In genomic region chr17:28417771-28418170, GRCm38 (mm10) we compare ENCODE assay signal across 34 mouse cellular contexts. TPM values are rescaled to one million over a fixed set of nuclear protein-coding genes. Genes with fewer than 3 reads are reported as not detected.
DNase-seq lines count a peak whose midpoint lies in the region; ATAC-seq and TF ChIP-seq lines count a peak whose summit lies in the region.
"Had no signal": no experiment of that assay in that cellular context is flagged by ENCODE, and none has a peak within 500 bp of the region (broad histone marks: within the 10 kb centered on the region; RNA-seq: fewer than 3 reads in every experiment).

No protein-coding gene starts in this region.

- intact Hi-C loops in gastrocnemius, adult 2 months (cut with DNase I): no loop called here
- intact Hi-C loops in gastrocnemius, postnatal 36 days (cut with DNase I): no loop called here

- H3K9ac ChIP-seq in forebrain, embryonic 11.5 days (ENCODE audit: low read length): no peak overlapping the region
- H3K9ac ChIP-seq: embryonic facial prominence, embryonic 13.5 days; forebrain, embryonic 13.5 days; heart, embryonic 13.5 days; hindbrain, embryonic 14.5 days had no signal

- WGBS in forebrain, embryonic 11.5 days: 89% methylated on average over 5 of the region's 5 CpGs

- no peak for TF ChIP-seq CTCF in gastrocnemius, adult 2 months (IDR thresholded peaks at IDR 0.05)
- no peak for TF ChIP-seq CTCF in E14TG2a.4 (conservative IDR thresholded peaks at IDR 0.05; ENCODE audit: low read length)

- H3K4me1 ChIP-seq in E14TG2a.4 (replicated peaks; ENCODE audit: low read depth, low read length): peaks cover 93% of the 10 kb centered on the region
- no peaks in the 10 kb centered on the region for H3K4me1 ChIP-seq in forebrain, embryonic 11.5 days (replicated peaks; ENCODE audit: control insufficient read depth, insufficient read depth, low read length)
- H3K4me1 ChIP-seq: forebrain, embryonic 13.5 days had no signal

- peak overlapping the region; percentile 31; the same call in 1 of the 2 replicates for H3K27ac ChIP-seq in gastrocnemius, adult 2 months
- H3K27ac ChIP-seq in forebrain, embryonic 11.5 days (ENCODE audit: low read depth, low read length): no peak overlapping the region
- H3K27ac ChIP-seq: embryonic facial prominence, embryonic 10.5 days; embryonic facial prominence, embryonic 13.5 days; forebrain, embryonic 13.5 days; heart, adult 2 months; heart, embryonic 10.5 days; heart, embryonic 13.5 days; hindbrain, embryonic 14.5 days; hindbrain, postnatal 0 days had no signal

- no peak for ATAC-seq in megakaryocyte progenitor cell, adult 5-6 weeks (replicated peaks; ENCODE audit: poor library complexity)
- no peak for ATAC-seq in forebrain, embryonic 11.5 days (replicated peaks; ENCODE audit: low FRiP score)
- ATAC-seq: forebrain, embryonic 13.5 days; forebrain, embryonic 16.5 days; hindbrain, postnatal 0 days; intestine, postnatal 0 days; Patski had no signal

- no peak overlapping the region for H3K4me3 ChIP-seq in gastrocnemius, adult 2 months
- peak overlapping the region; percentile 73 for H3K4me3 ChIP-seq in E14TG2a.4 (replicated peaks; ENCODE audit: low read length)
- no peak overlapping the region for H3K4me3 ChIP-seq in forebrain, embryonic 11.5 days (ENCODE audit: low read depth, low read length)
- H3K4me3 ChIP-seq: embryonic facial prominence, embryonic 10.5 days; embryonic facial prominence, embryonic 13.5 days; erythroblast, embryonic 14.5 days; forebrain, embryonic 13.5 days; heart, adult 2 months; heart, embryonic 10.5 days; heart, embryonic 13.5 days had no signal

- H3K9me3 ChIP-seq in E14TG2a.4 (ENCODE audit: low read length): no peaks in the 10 kb centered on the region
- no peaks in the 10 kb centered on the region for H3K9me3 ChIP-seq in forebrain, embryonic 11.5 days (ENCODE audit: control insufficient read depth, low read length)
- H3K9me3 ChIP-seq: embryonic facial prominence, embryonic 10.5 days; embryonic facial prominence, embryonic 13.5 days; forebrain, embryonic 13.5 days; G1E; heart, embryonic 10.5 days; heart, embryonic 13.5 days had no signal

- no peak for DNase-seq in gastrocnemius, adult 2 months
- DNase-seq in gastrocnemius, postnatal 36 days: no peak
- peak; percentile 27 for DNase-seq in T-cell, adult 2 months (ENCODE audit: low spot score)
- no peak for DNase-seq in heart, adult 18-20 months
- no peak for DNase-seq in forebrain, embryonic 11.5 days (ENCODE audit: low spot score)
- DNase-seq: adrenal gland, adult 2 months; adrenal gland, postnatal 14 days; B cell, adult 2 months; cerebellum, adult 11-12 months; cerebellum, adult 8-10 months; cerebellum, postnatal 10 days; cerebellum, postnatal 36 days; embryo, embryonic 11 days; gastrocnemius, postnatal 14 days; heart, adult 2 months; heart, postnatal 14 days; heart, postnatal 4 days had no signal

- H3K27me3 ChIP-seq in E14TG2a.4 (ENCODE audit: insufficient read depth, low read length): no peaks in the 10 kb centered on the region
- H3K27me3 ChIP-seq in forebrain, embryonic 11.5 days (ENCODE audit: control insufficient read depth, insufficient read depth, low read length): no peaks in the 10 kb centered on the region
- H3K27me3 ChIP-seq: CH12.LX; embryonic facial prominence, embryonic 13.5 days; forebrain, embryonic 13.5 days; heart, embryonic 13.5 days; Patski had no signal

- peaks cover 76% of the 10 kb centered on the region for H3K36me3 ChIP-seq in E14TG2a.4 (ENCODE audit: insufficient read depth, low read length)
- H3K36me3 ChIP-seq in forebrain, embryonic 11.5 days (ENCODE audit: control insufficient read depth, insufficient read depth, low read length): no peaks in the 10 kb centered on the region; the same call in 1 of the 2 replicates

- no peak overlapping the region for H3K4me2 ChIP-seq in forebrain, embryonic 11.5 days (ENCODE audit: low read depth, low read length, severe bottlenecking)
- H3K4me2 ChIP-seq: embryonic facial prominence, embryonic 13.5 days; forebrain, embryonic 13.5 days; heart, embryonic 13.5 days; hindbrain, embryonic 14.5 days had no signal

RNA-seq across cellular contexts. Expression of gene Tulp1, which starts 52.7 kb away (rescaled TPM):
- total RNA-seq in gastrocnemius, adult 2 months (2021): not detected
- not detected for total RNA-seq in gastrocnemius, postnatal 36 days (2021)
- not detected in 2 replicates for total RNA-seq in megakaryocyte progenitor cell, adult 5-6 weeks (2015)
- not detected in 2 replicates for total RNA-seq in megakaryocyte progenitor cell, adult 5-6 weeks (2017)
- total RNA-seq in heart, adult 18-20 months (2021): not detected
- 2.6 and 4.2 TPM in 2 replicates for polyA plus RNA-seq in forebrain, embryonic 11.5 days (2014; fragmentation: Nextera tagmentation; extraction: Ambion mirVana)
- total RNA-seq: adrenal gland, adult 2 months; adrenal gland, postnatal 14 days; CH12.LX; gastrocnemius, adult 18-20 months; gastrocnemius, postnatal 14 days; heart, adult 2 months; hindbrain, postnatal 0 days had no signal
- polyA plus RNA-seq: cortical plate, adult 2 months; G1E; heart, adult 2 months; Patski had no signal
